Mouse (Mus musculus): ENCODE data around the gene Olfr1420.
"Not testable (repeated sequence)": the region's sequence is repeated elsewhere in the genome, so short reads cannot be mapped to it uniquely, and the experiment has no call there.

Gene Olfr1420

GRCm38 (mm10) chr19:11886265-11886664 is at the start of gene Olfr1420:
Gene Olfr1420 (plus strand): TSS chr19:11886565.
- no peak for DNase-seq

- no peak for DNase-seq
These were observed 47.2 kb upstream of the Olfr1420 start, which contains the start of gene Olfr1417 for GRCm38 (mm10) chr19:11839119-11839518. Gene Olfr1417 (minus strand): TSS chr19:11839219.

GRCm38 (mm10) chr19:11846333-11846732 is 40.0 kb upstream of the Olfr1420 start:
- no peak for DNase-seq

GRCm38 (mm10) chr19:11852652-11853051 is 33.7 kb upstream of the Olfr1420 start:
- no peak for DNase-seq

GRCm38 (mm10) chr19:11854821-11855220 is 31.5 kb upstream of the Olfr1420 start:
- no peak for DNase-seq

- no peak for DNase-seq
These were observed 29.9 kb upstream of the Olfr1420 start for GRCm38 (mm10) chr19:11856506-11856905.

GRCm38 (mm10) chr19:11860966-11861365 is 25.4 kb upstream of the Olfr1420 start, which contains the start of gene Olfr1418:
Gene Olfr1418 (minus strand): TSS chr19:11861066.
- no peak for DNase-seq

GRCm38 (mm10) chr19:11867837-11868236 is 18.5 kb upstream of the Olfr1420 start:
- DNase-seq, result no peak

GRCm38 (mm10) chr19:11875006-11875405 is 11.4 kb upstream of the Olfr1420 start, which contains the start of gene Olfr1419:
Gene Olfr1419 (minus strand): TSS chr19:11875106.
- DNase-seq, result no peak

GRCm38 (mm10) chr19:11878404-11878803 is 8.0 kb upstream of the Olfr1420 start:
- not testable (repeated sequence) for DNase-seq

GRCm38 (mm10) chr19:11911021-11911420 is 24.7 kb downstream of the Olfr1420 start:
- no peak for DNase-seq

- DNase-seq, result peak; percentile 33
These were observed 25.2 kb downstream of the Olfr1420 start for GRCm38 (mm10) chr19:11911603-11912002.

GRCm38 (mm10) chr19:11912037-11912532 is 25.7 kb downstream of the Olfr1420 start, which contains the start of gene Patl1:
Gene Patl1 (plus strand): TSS chr19:11912399.
- DNase-seq, result peak; percentile 98

- peak; percentile 51 for DNase-seq
These were observed 26.3 kb downstream of the Olfr1420 start for GRCm38 (mm10) chr19:11912533-11913121.

- no peak for DNase-seq
These were observed 29.4 kb downstream of the Olfr1420 start for GRCm38 (mm10) chr19:11915804-11916203.

GRCm38 (mm10) chr19:11922068-11922467 is 35.7 kb downstream of the Olfr1420 start:
- DNase-seq, result no peak

GRCm38 (mm10) chr19:11922515-11922914 is 36.1 kb downstream of the Olfr1420 start:
- DNase-seq, result not testable (repeated sequence)

- DNase-seq, result no peak
These were observed 40.0 kb downstream of the Olfr1420 start for GRCm38 (mm10) chr19:11926380-11926779.

- no peak for DNase-seq
These were observed 41.8 kb downstream of the Olfr1420 start for GRCm38 (mm10) chr19:11928025-11928748.

GRCm38 (mm10) chr19:11946460-11946859 is 60.1 kb downstream of the Olfr1420 start:
- not testable (repeated sequence) for DNase-seq
